Mouse (Mus musculus): ENCODE measurements at regions not wholly inside any gene's neighbourhood (a gene's known extent, or its start where the extent isn't known, plus 50 kb on each side); places are given as distances from the start of the nearest gene placed in this dataset.

GRCm38 (mm10) chrX:163452971-163453532, 96.4 kb downstream of the Grpr start:
- peak; percentile 4 to 21 for DNase-seq (ENCODE audit: low spot score in 2 of 2)

GRCm38 (mm10) chrX:163405586-163405985, 143.9 kb downstream of the Grpr start:
- DNase-seq (ENCODE audit: low spot score in 2 of 2): no peak

GRCm38 (mm10) chrX:163386380-163386779, 163.1 kb downstream of the Grpr start:
- no peak for DNase-seq (ENCODE audit: low spot score in 2 of 2)
